Mouse (Mus musculus) embryonic facial prominence, embryonic 12.5 days (tissue): ENCODE measurements around the gene Tsks. TPM values are rescaled to one million over a fixed set of nuclear protein-coding genes. Genes with fewer than 3 reads are reported as not detected.

Experiments
- ATAC-seq: fragments of 200-750 bp; cut with Nextera tagmentation; 2 replicates; pipeline ENCODE4 v1.8.0; 2017; ENCODE audit not compliant: insufficient number of reproducible peaks, insufficient read depth, low FRiP score, low TSS enrichment
- H3K27ac ChIP-seq: fragments of 300-500 bp; sonication (generic); 2 replicates; pipeline ENCODE4 v1.5.1; 2016; ENCODE audit warnings: mild to moderate bottlenecking
- H3K27me3 ChIP-seq: fragments of 300-500 bp; sonication (generic); 2 replicates; pipeline ENCODE4 v1.6.1; 2016; ENCODE audit warnings: mild to moderate bottlenecking, moderate library complexity
- H3K36me3 ChIP-seq: fragments of 300-500 bp; sonication (generic); 2 replicates; pipeline ENCODE4 v1.6.1; 2016; ENCODE audit warnings: mild to moderate bottlenecking
- H3K4me1 ChIP-seq: fragments of 300-500 bp; sonication (generic); 2 replicates; pipeline ENCODE4 v1.6.1; 2016
- H3K4me2 ChIP-seq: fragments of 300-500 bp; sonication (generic); replicated peaks from 2 replicates; pipeline ENCODE4 v1.6.1; 2016; ENCODE audit warnings: mild to moderate bottlenecking, moderate library complexity
- H3K4me3 ChIP-seq: fragments of 300-500 bp; sonication (generic); 2 replicates; pipeline ENCODE4 v1.5.1; 2016; ENCODE audit warnings: mild to moderate bottlenecking
- H3K9ac ChIP-seq: fragments of 300-500 bp; sonication (generic); 2 replicates; pipeline ENCODE4 v1.6.1; 2016; ENCODE audit warnings: mild to moderate bottlenecking, moderate library complexity
- H3K9me3 ChIP-seq: fragments of 300-500 bp; sonication (generic); 2 replicates; pipeline ENCODE4 v1.6.1; 2016; ENCODE audit warnings: mild to moderate bottlenecking, moderate library complexity
- WGBS: fragments of 180-500 bp; shearing (Covaris S2); methylation state at CpG from one replicate; pipeline ENCODE4 v1.1.7; 2016; 5-methylcytosine and 5-hydroxymethylcytosine counted together
- polyA plus RNA-seq: library from polyadenylated mRNA; unstranded; fragments of >200 nt; fragmentation: Nextera tagmentation; extraction: Ambion mirVana; gene quantifications from 2 replicates; pipeline ENCODE4 v1.2.1, GENCODE M21; 2016

Gene Tsks
- polyA plus RNA-seq, 1 experiment from 2014 or later = 0.19 TPM

DNA sequence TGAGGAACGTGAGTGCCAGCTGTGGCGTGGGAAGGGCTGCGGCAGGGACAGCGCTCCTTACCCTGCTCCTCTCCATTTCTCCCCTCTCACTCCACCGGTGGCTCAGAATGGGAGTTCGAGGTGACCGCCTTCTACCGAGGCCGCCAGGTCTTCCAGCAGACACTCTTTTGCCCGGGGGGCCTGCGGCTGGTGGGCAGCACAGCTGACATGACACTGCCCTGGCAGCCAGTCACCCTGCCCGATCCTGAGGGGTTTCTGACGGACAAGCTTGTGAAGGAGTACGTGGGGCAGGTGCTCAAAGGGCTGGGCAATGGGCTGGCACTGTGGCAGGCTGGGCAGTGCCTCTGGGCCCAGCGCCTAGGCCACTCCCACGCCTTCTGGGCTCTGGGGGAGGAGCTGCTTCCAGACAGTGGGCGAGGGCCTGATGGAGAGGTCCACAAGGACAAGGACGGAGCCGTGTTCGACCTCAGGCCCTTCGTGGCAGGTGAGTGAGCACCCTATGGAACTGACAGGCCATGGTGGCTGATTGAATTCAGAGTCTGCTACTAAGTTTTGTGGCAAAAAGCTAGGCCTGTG lies 57.6 kb downstream of the Tsks start:
- 89% methylated on average over 21 of the region's 21 CpGs for WGBS
- H3K4me1 ChIP-seq = peaks cover 24% of the 10 kb centered on the region
- peaks cover 62% of the 10 kb centered on the region for H3K36me3 ChIP-seq
- no peaks in the 10 kb centered on the region for H3K27me3 ChIP-seq
- ATAC-seq = no peak
- H3K27ac ChIP-seq = no peak overlapping the region
- H3K9ac ChIP-seq = no peak overlapping the region
- H3K9me3 ChIP-seq = no peaks in the 10 kb centered on the region
- no peak overlapping the region for H3K4me2 ChIP-seq
- H3K4me3 ChIP-seq = no peak overlapping the region

GRCm38 (mm10) chr7:45002440-45002839 lies 59.4 kb downstream of the Tsks start:
- no peaks in the 10 kb centered on the region for H3K27me3 ChIP-seq
- H3K4me2 ChIP-seq = no peak overlapping the region
- H3K4me3 ChIP-seq = no peak overlapping the region
- H3K4me1 ChIP-seq = peaks cover 14% of the 10 kb centered on the region; the same call in 1 of the 2 replicates
- ATAC-seq = no peak
- no peaks in the 10 kb centered on the region for H3K9me3 ChIP-seq
- no peak overlapping the region for H3K27ac ChIP-seq
- peaks cover 78% of the 10 kb centered on the region for H3K36me3 ChIP-seq
- 90% methylated on average over 7 of the region's 7 CpGs for WGBS
- no peak overlapping the region for H3K9ac ChIP-seq

DNA sequence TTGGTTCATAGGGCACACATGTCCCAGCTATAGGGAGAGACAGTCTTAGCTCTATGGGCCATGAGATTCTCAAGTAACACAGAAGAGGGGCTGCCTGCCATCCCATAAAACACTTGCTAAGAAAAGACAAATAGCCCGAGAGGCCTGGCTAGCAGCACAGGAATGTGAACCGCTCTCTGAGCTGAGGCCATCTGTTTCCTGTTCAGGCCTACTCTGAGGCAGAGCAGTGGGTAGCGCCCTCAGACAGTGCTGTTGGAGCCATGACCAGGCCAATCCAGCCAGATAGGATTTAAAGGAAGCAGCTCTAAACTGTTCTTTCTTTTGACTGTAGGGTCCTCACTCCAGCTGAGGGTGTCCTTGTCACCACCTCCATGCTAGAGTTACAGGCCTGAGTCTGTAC lies 61.5 kb downstream of the Tsks start:
- H3K9me3 ChIP-seq = no peaks in the 10 kb centered on the region
- no peak for ATAC-seq
- no peak overlapping the region for H3K27ac ChIP-seq
- H3K4me2 ChIP-seq = no peak overlapping the region
- no peak overlapping the region for H3K9ac ChIP-seq
- H3K4me3 ChIP-seq = no peak overlapping the region
- 58% methylated on average over 3 of the region's 3 CpGs for WGBS
- peaks cover 99% of the 10 kb centered on the region for H3K36me3 ChIP-seq
- 0 out of 2 replicates have a peak, but pooled peaks cover 3% of the 10 kb centered on the region for H3K4me1 ChIP-seq
- no peaks in the 10 kb centered on the region for H3K27me3 ChIP-seq

DNA sequence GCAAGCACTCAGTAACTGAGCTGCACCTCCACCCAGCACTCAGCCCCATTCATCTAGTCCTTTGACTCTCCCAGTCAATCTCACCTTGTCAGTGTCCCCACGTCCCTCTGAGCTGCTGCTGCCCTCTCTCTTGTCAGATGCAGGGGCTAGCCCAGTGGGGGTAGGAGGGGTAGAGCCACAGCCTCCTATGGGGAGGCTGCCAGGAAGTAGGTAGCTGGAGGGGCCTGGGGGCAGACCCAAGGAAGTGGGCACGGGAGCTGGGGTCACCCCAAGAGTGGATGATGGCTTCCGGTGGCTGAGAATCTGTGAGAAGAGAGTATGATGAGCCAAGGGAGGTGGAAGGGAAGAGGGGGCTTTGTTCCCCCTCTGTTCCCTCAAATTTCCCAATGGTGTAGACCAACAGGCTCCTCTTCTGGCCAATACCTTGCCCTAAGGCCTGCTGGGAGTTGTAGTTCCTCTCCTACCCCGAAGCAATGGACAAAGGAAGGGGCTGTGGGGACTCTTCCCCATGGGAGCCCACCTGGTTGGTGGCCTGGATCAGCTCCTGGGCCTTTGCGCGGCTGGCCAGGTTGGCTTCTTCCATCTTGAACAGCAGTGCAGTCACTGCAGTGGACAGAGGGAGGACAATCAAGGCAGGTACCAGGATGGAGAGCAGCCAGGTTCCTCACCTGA lies 62.5 kb downstream of the Tsks start:
- Histone ChIP-seq H3K27me3 (no peaks in the 10 kb centered on the region), H3K4me2 (no peak overlapping the region), H3K36me3 (peaks cover 99% of the 10 kb centered on the region), H3K4me3 (no peak overlapping the region), H3K27ac (peak overlapping the region; percentile 27; the same call in 1 of the 2 replicates), H3K9me3 (no peaks in the 10 kb centered on the region), H3K9ac (no peak overlapping the region), H3K4me1 (no peaks in the 10 kb centered on the region)
- no peak for ATAC-seq
- 89% methylated on average over 6 of the region's 6 CpGs for WGBS

DNA sequence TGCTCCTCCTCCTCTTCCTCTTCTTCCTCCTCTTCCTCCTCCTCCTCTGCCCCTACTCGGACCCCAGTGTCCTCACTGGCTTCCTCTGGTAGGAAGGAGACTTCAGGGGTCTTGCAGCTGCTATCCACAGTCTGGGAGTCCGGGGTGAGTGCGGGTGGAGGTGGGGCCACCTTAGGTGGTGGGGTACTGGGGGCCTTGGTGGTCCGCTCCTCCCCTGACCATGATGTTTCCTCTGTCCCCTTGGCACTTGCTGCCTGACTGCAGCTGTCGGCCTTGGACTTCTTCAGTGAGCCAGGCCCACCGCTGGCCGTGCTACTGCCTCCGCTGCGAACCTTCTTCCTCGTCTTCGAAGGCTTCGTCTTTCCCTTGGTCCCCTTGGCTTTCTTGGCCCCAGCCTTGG lies 63.5 kb downstream of the Tsks start:
- Histone ChIP-seq H3K36me3 (peaks cover 97% of the 10 kb centered on the region), H3K4me3 (no peak overlapping the region)
- WGBS = 90% methylated on average over 12 of the region's 12 CpGs

DNA sequence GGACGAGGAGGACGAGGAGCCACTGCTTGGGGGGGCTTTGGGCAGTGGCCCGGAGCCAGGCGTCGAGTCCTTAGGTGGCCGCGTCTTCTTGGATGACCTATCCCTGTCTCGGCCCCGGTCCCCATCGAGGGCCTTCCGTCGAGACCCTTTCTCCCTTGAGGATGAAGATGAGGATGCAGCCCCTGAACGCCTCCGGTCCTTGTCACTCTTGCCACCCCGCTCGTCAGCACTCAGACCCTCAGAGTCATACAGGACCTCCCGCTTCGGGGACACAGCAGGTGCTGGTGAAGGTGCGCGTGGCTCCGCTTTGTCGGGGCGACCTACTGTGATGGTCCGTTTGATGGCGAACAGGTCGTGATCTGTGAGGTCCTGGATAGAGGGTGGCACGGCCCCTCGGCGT lies 64.1 kb downstream of the Tsks start:
- ATAC-seq = no peak
- WGBS = 97% methylated on average over 29 of the region's 29 CpGs
- no peak overlapping the region for H3K9ac ChIP-seq
- H3K36me3 ChIP-seq = peaks cover 97% of the 10 kb centered on the region
- no peak overlapping the region for H3K4me2 ChIP-seq
- H3K4me1 ChIP-seq = no peaks in the 10 kb centered on the region
- no peaks in the 10 kb centered on the region for H3K27me3 ChIP-seq
- no peak overlapping the region for H3K27ac ChIP-seq
- no peaks in the 10 kb centered on the region for H3K9me3 ChIP-seq
- H3K4me3 ChIP-seq = no peak overlapping the region

More for the DNA sequence above, 63.5 kb downstream of the Tsks start:
- no peak for ATAC-seq
- no peak overlapping the region for H3K9ac ChIP-seq
- H3K27ac ChIP-seq = no peak overlapping the region
- no peak overlapping the region for H3K4me2 ChIP-seq
- H3K4me1 ChIP-seq = no peaks in the 10 kb centered on the region
- no peaks in the 10 kb centered on the region for H3K27me3 ChIP-seq
- H3K9me3 ChIP-seq = no peaks in the 10 kb centered on the region

Other genes with a start within 250 kb of the Tsks start
- not detected in 2 replicates for gene Izumo2, start 234.5 kb upstream of the Tsks start, polyA plus RNA-seq
- 36.4 and 36.7 TPM in 2 replicates for gene Vrk3, start 194.8 kb upstream of the Tsks start, polyA plus RNA-seq
- gene Zfp473, start 192.2 kb upstream of the Tsks start, polyA plus RNA-seq = 2.3 and 2.6 TPM in 2 replicates
- 102 and 104 TPM in 2 replicates for gene Nup62, start 127.1 kb upstream of the Tsks start, polyA plus RNA-seq
- gene Il4i1, start 126.8 kb upstream of the Tsks start, polyA plus RNA-seq = 1.2 and 2.5 TPM in 2 replicates
- gene Atf5, start 126.5 kb upstream of the Tsks start, polyA plus RNA-seq = 5.3 and 5.8 TPM in 2 replicates
- gene Akt1s1, start 94.2 kb upstream of the Tsks start, polyA plus RNA-seq = 116 and 120 TPM in 2 replicates
- 94.3 and 105 TPM in 2 replicates for gene Tbc1d17, start 94.1 kb upstream of the Tsks start, polyA plus RNA-seq
- 29.0 and 30.4 TPM in 2 replicates for gene Pnkp, start 86.1 kb upstream of the Tsks start, polyA plus RNA-seq
- 696 and 750 TPM in 2 replicates for gene Ptov1, start 73.4 kb upstream of the Tsks start, polyA plus RNA-seq
- gene Med25, start 50.5 kb upstream of the Tsks start, polyA plus RNA-seq = 113 and 123 TPM in 2 replicates
- 22.4 and 23.3 TPM in 2 replicates for gene Fuz, start 47.1 kb upstream of the Tsks start, polyA plus RNA-seq
- gene Ap2a1, start 13.7 kb upstream of the Tsks start, polyA plus RNA-seq = 76.3 and 84.7 TPM in 2 replicates
- gene Cpt1c, start 31.6 kb downstream of the Tsks start, polyA plus RNA-seq = 32.9 and 35.6 TPM in 2 replicates
- 660 and 677 TPM in 2 replicates for gene Prmt1, start 43.4 kb downstream of the Tsks start, polyA plus RNA-seq
- gene Irf3, start 54.4 kb downstream of the Tsks start, polyA plus RNA-seq = 93.3 and 95.7 TPM in 2 replicates
- 79.9 and 83.5 TPM in 2 replicates for gene Bcl2l12, start 55.5 kb downstream of the Tsks start, polyA plus RNA-seq
- 43.8 and 47.7 TPM in 2 replicates for gene Scaf1, start 73.2 kb downstream of the Tsks start, polyA plus RNA-seq
- 23.6 and 26.1 TPM in 2 replicates for gene Rras, start 74.8 kb downstream of the Tsks start, polyA plus RNA-seq
- 13.7 and 16.8 TPM in 2 replicates for gene Prr12, start 109.7 kb downstream of the Tsks start, polyA plus RNA-seq
- gene Nosip, start 119.2 kb downstream of the Tsks start, polyA plus RNA-seq = 63.0 and 64.4 TPM in 2 replicates
- 23.9 and 25.0 TPM in 2 replicates for gene Prrg2, start 119.5 kb downstream of the Tsks start, polyA plus RNA-seq
- gene Rcn3, start 149.0 kb downstream of the Tsks start, polyA plus RNA-seq = 302 and 306 TPM in 2 replicates
- 25.8 and 26.0 TPM in 2 replicates for gene Fcgrt, start 160.6 kb downstream of the Tsks start, polyA plus RNA-seq
- gene Rps11, start 181.2 kb downstream of the Tsks start, polyA plus RNA-seq = 1,448 and 1,491 TPM in 2 replicates
- gene Rpl13a, start 185.6 kb downstream of the Tsks start, polyA plus RNA-seq = 1,339 and 1,342 TPM in 2 replicates
- 0.22 and 0.27 TPM in 2 replicates for gene Gm45713, start 193.0 kb downstream of the Tsks start, polyA plus RNA-seq
- 0.67 and 1.1 TPM in 2 replicates for gene Flt3l, start 193.2 kb downstream of the Tsks start, polyA plus RNA-seq
- gene Pih1d1, start 211.1 kb downstream of the Tsks start, polyA plus RNA-seq = 90.4 and 93.0 TPM in 2 replicates
- gene Aldh16a1, start 211.4 kb downstream of the Tsks start, polyA plus RNA-seq = 43.8 and 45.2 TPM in 2 replicates
- gene Slc17a7, start 220.7 kb downstream of the Tsks start, polyA plus RNA-seq = 0.73 and 0.79 TPM in 2 replicates
- 0.39 and 0.56 TPM in 2 replicates for gene Gfy, start 236.4 kb downstream of the Tsks start, polyA plus RNA-seq
- not detected in 2 replicates for gene Pth2, start 237.8 kb downstream of the Tsks start, polyA plus RNA-seq